Mouse (Mus musculus): ENCODE measurements around the gene Nxf1. TPM values are rescaled to one million over a fixed set of nuclear protein-coding genes. Genes with fewer than 3 reads are reported as not detected.

The Nxf1 gene
- total and polyA plus RNA-seq, 3 experiments, result 122 to 296 (median 231) TPM

DNA sequence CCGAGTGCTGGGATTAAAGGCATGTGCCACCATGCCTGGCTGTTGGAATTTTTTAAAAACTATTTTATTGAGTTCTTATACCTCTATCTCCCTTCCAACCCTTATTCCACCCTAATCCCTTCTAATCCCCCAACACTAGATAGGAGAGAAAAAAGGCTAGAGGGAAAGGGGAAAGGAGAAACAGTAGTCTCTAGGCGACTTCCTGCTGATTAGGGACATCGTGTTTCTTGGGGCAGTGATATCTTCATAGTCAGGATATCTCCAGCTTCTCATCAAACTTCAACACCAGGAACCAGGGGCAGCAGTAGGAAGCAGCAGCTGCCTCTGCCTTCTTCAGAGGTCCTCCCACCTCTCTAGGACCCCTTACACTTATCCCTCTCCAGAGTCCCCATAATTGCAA, 22.5 kb upstream of the Nxf1 start (continued):
- TF ChIP-seq GABPA (IDR thresholded peaks at IDR 0.05; ENCODE audit: low read depth, low read length) (no peak), UBTF (IDR thresholded peaks at IDR 0.05; ENCODE audit: borderline replicate concordance, insufficient read depth, low read depth, low read length) (no peak), JUND (IDR thresholded peaks at IDR 0.05; ENCODE audit: low read depth, low read length) (no peak), USF1 (IDR thresholded peaks at IDR 0.05; ENCODE audit: low read depth, low read length) (no peak), NRF1 (IDR thresholded peaks at IDR 0.05; ENCODE audit: insufficient read depth, low read depth, low read length, poor library complexity, severe bottlenecking) (no peak), RCOR1 (IDR thresholded peaks at IDR 0.05; ENCODE audit: low read depth, low read length) (no peak), MAFK (IDR thresholded peaks at IDR 0.05; ENCODE audit: borderline replicate concordance, low read depth, low read length) (no peak), ELF1 (IDR thresholded peaks at IDR 0.05; ENCODE audit: low read depth, low read length) (0 out of 2 replicates have a peak, but pooled peaks have one; percentile 44), MAX (IDR thresholded peaks at IDR 0.05; ENCODE audit: low read length) (peak; percentile 23; the same call in 1 of the 2 replicates), TBP (IDR thresholded peaks at IDR 0.05; ENCODE audit: low read depth, low read length) (no peak), RAD21 (IDR thresholded peaks at IDR 0.05; ENCODE audit: low read depth, low read length) (no peak), HCFC1 (IDR thresholded peaks at IDR 0.05; ENCODE audit: low read depth, low read length) (no peak), ZNF384 (IDR thresholded peaks at IDR 0.05; ENCODE audit: low read depth, low read length) (no peak), MEF2A (IDR thresholded peaks at IDR 0.05; ENCODE audit: extremely low read depth, insufficient replicate concordance, low read depth, low read length, poor library complexity, severe bottlenecking) (no peak)

GRCm38 (mm10) chr19:8735389-8736159, 21.3 kb upstream of the Nxf1 start, which contains the start of gene Wdr74:
TSS of gene Wdr74 (plus strand) at chr19:8735827.
- DNase-seq (ENCODE audit: low read depth, low spot score), result peak; percentile 94
- peaks cover 19% of the 10 kb centered on the region for H3K79me2 ChIP-seq (ENCODE audit: control insufficient read depth, insufficient read depth, low read length, poor library complexity)
- TF ChIP-seq TCF12 (IDR thresholded peaks at IDR 0.05; ENCODE audit: low read depth, low read length), result peak; percentile 75
- peak; percentile 71; the same call in 1 of the 2 replicates for TF ChIP-seq MAZ (IDR thresholded peaks at IDR 0.05; ENCODE audit: low read depth, low read length)
- TF ChIP-seq RCOR1 (IDR thresholded peaks at IDR 0.05; ENCODE audit: low read depth, low read length), result no peak
- TF ChIP-seq MXI1 (IDR thresholded peaks at IDR 0.05; ENCODE audit: low read depth, low read length), result peak; percentile 99
- TF ChIP-seq NRF1 (IDR thresholded peaks at IDR 0.05; ENCODE audit: insufficient read depth, low read depth, low read length, poor library complexity, severe bottlenecking), result peak; percentile 36; the same call in 1 of the 2 replicates
- TF ChIP-seq KAT2A (conservative IDR thresholded peaks at IDR 0.05; ENCODE audit: low read depth, low read length), result peak; percentile 73
- TF ChIP-seq MAX (IDR thresholded peaks at IDR 0.05; ENCODE audit: low read length), result peak; percentile 95
- TF ChIP-seq GATA1 (IDR thresholded peaks at IDR 0.05; ENCODE audit: low read depth, low read length), result no peak
- no peak for TF ChIP-seq POLR2AphosphoS5 (IDR thresholded peaks at IDR 0.05; ENCODE audit: borderline replicate concordance, low read depth, low read length)
- peak; percentile 100 for TF ChIP-seq SIN3A (IDR thresholded peaks at IDR 0.05; ENCODE audit: low read length)
- no peak for TF ChIP-seq MEF2A (IDR thresholded peaks at IDR 0.05; ENCODE audit: extremely low read depth, insufficient replicate concordance, low read depth, low read length, poor library complexity, severe bottlenecking)
- TF ChIP-seq NELFE (IDR thresholded peaks at IDR 0.05; ENCODE audit: low read depth, low read length), result peak; percentile 98
- no peak for TF ChIP-seq BHLHE40 (IDR thresholded peaks at IDR 0.05; ENCODE audit: borderline replicate concordance, low read depth, low read length)
- TF ChIP-seq CHD1 (IDR thresholded peaks at IDR 0.05; ENCODE audit: low read depth, low read length), result peak; percentile 4; the same call in 1 of the 2 replicates
- peak; percentile 95 for TF ChIP-seq POLR2AphosphoS2 (IDR thresholded peaks at IDR 0.05; ENCODE audit: low read length)
- TF ChIP-seq MYC (IDR thresholded peaks at IDR 0.05; ENCODE audit: low read depth, low read length), result peak; percentile 97
- peak; percentile 48 for TF ChIP-seq ZC3H11A (IDR thresholded peaks at IDR 0.05; ENCODE audit: low read depth, low read length)
- TF ChIP-seq ELF1 (IDR thresholded peaks at IDR 0.05; ENCODE audit: low read depth, low read length), result peak; percentile 97
- TF ChIP-seq UBTF (IDR thresholded peaks at IDR 0.05; ENCODE audit: borderline replicate concordance, insufficient read depth, low read depth, low read length), result no peak
- TF ChIP-seq CHD2 (IDR thresholded peaks at IDR 0.05; ENCODE audit: low read length), result no peak
- peak; percentile 98 for TF ChIP-seq POLR2A (IDR thresholded peaks at IDR 0.05; ENCODE audit: control insufficient read depth in 1 of 2, insufficient read depth in 1 of 2, low read depth in 1 of 2, low read length in 2 of 2, poor library complexity in 1 of 2)
- no peak for TF ChIP-seq MAFK (IDR thresholded peaks at IDR 0.05; ENCODE audit: borderline replicate concordance, low read depth, low read length)
- no peak for TF ChIP-seq CTCF (IDR thresholded peaks at IDR 0.05 in 2 of 3, conservative IDR thresholded peaks at IDR 0.05 in 1 of 3; ENCODE audit: control insufficient read depth in 1 of 3, insufficient read depth in 1 of 3, low read depth in 2 of 3, low read length in 3 of 3, poor library complexity in 1 of 3, severe bottlenecking in 1 of 3)
- no peak for TF ChIP-seq SMC3 (IDR thresholded peaks at IDR 0.05; ENCODE audit: low read depth, low read length)
- no peak for TF ChIP-seq RAD21 (IDR thresholded peaks at IDR 0.05; ENCODE audit: low read depth, low read length)
- peak; percentile 97 for TF ChIP-seq HCFC1 (IDR thresholded peaks at IDR 0.05; ENCODE audit: low read depth, low read length)
- TF ChIP-seq TBP (IDR thresholded peaks at IDR 0.05; ENCODE audit: low read depth, low read length), result peak; percentile 85

More at GRCm38 (mm10) chr19:8735389-8736159, 21.3 kb upstream of the Nxf1 start, which contains the start of gene Wdr74:
- H3K9ac ChIP-seq (ENCODE audit: control insufficient read depth, low read depth, low read length, poor library complexity, severe bottlenecking), result peak within 1 kb of the TSS; percentile 83
- peaks cover 7 to 12% of the 10 kb centered on the region in 2 experiments for H3K4me1 ChIP-seq (ENCODE audit: control insufficient read depth in 1 of 2, insufficient read depth in 2 of 2, low read length in 2 of 2)
- H3K36me3 ChIP-seq (ENCODE audit: control insufficient read depth in 1 of 2, insufficient read depth in 2 of 2, low read length in 2 of 2), result peaks cover 7 to 16% of the 10 kb centered on the region in 2 experiments
- peak within 1 kb of the TSS; percentile 81 to 90 for H3K4me3 ChIP-seq (ENCODE audit: control insufficient read depth in 1 of 2, insufficient read depth in 1 of 2, low read depth in 2 of 2, low read length in 2 of 2)
- no peaks in the 10 kb centered on the region for H3K27me3 ChIP-seq (ENCODE audit: control insufficient read depth in 1 of 2, insufficient read depth in 2 of 2, low read length in 2 of 2)
- peak within 1 kb of the TSS; percentile 53 for H3K27ac ChIP-seq (ENCODE audit: control insufficient read depth, low read depth, low read length)
- no peaks in the 10 kb centered on the region for H3K9me3 ChIP-seq (replicated peaks; ENCODE audit: insufficient read depth, low read length)

Data from MEL (cell line).